Mouse (Mus musculus) stomach, postnatal 0 days (tissue): ENCODE measurements around the gene Pdlim1. TPM values are rescaled to one million over a fixed set of nuclear protein-coding genes. Genes with fewer than 3 reads are reported as not detected.

Experiments
- ATAC-seq: fragments of 200-750 bp; cut with Nextera tagmentation; 2 replicates; pipeline ENCODE4 v1.8.0; 2017; ENCODE audit not compliant: low FRiP score, low TSS enrichment
- DNase-seq: peaks from one replicate; pipeline ENCODE4 v3.0.0-alpha.2; 2016; ENCODE audit warnings: low spot score
- H3K27ac ChIP-seq: fragments of 300-500 bp; sonication (generic); replicated peaks from 2 replicates; pipeline ENCODE4 v1.5.1; 2014; ENCODE audit warnings: mild to moderate bottlenecking, control low read depth
- H3K27me3 ChIP-seq: fragments of 300-500 bp; sonication (generic); 2 replicates; pipeline ENCODE4 v1.6.1; 2014; ENCODE audit warnings: low read length; ENCODE audit not compliant: control insufficient read depth, insufficient read depth
- H3K36me3 ChIP-seq: fragments of 300-500 bp; sonication (generic); 2 replicates; pipeline ENCODE4 v1.6.1; 2014; ENCODE audit warnings: low read length, mixed read lengths; ENCODE audit not compliant: control insufficient read depth, insufficient read depth
- H3K4me1 ChIP-seq: fragments of 300-500 bp; sonication (generic); replicated peaks from 2 replicates; pipeline ENCODE4 v1.6.1; 2014; ENCODE audit warnings: antibody characterized with exemption; ENCODE audit not compliant: control insufficient read depth, insufficient read depth
- H3K4me2 ChIP-seq: fragments of 300-500 bp; sonication (generic); replicated peaks from 2 replicates; pipeline ENCODE4 v1.6.1; 2014; ENCODE audit warnings: low read depth, mild to moderate bottlenecking, control low read depth, moderate library complexity
- H3K4me3 ChIP-seq: fragments of 300-500 bp; sonication (generic); 2 replicates; pipeline ENCODE4 v1.5.1; 2014; ENCODE audit warnings: low read depth, low read length, control low read depth
- H3K9ac ChIP-seq: fragments of 300-500 bp; sonication (generic); 2 replicates; pipeline ENCODE4 v1.6.1; 2014; ENCODE audit warnings: mild to moderate bottlenecking, low read length, control low read depth, mixed read lengths
- H3K9me3 ChIP-seq: fragments of 300-500 bp; sonication (generic); 2 replicates; pipeline ENCODE4 v1.6.1; 2016; ENCODE audit warnings: low read length; ENCODE audit not compliant: control insufficient read depth
- CTCF ChIP-seq: IDR thresholded peaks from 2 replicates; pipeline ENCODE4 v1.5.1; 2016; ENCODE audit warnings: antibody characterized with exemption, low read depth, mild to moderate bottlenecking, moderate library complexity
- EP300 ChIP-seq: optimal IDR thresholded peaks from 2 replicates; pipeline ENCODE3; 2016; ENCODE audit warnings: antibody characterized with exemption
- WGBS: fragments of 180-500 bp; shearing (Covaris S2); extraction: QIAGEN DNeasy Blood & Tissue Kit; methylation state at CpG from one replicate; pipeline ENCODE4 v1.1.7; 2014; 5-methylcytosine and 5-hydroxymethylcytosine counted together
- polyA plus RNA-seq: library from polyadenylated mRNA; unstranded; fragments of >200 nt; fragmentation: Nextera tagmentation; extraction: Ambion mirVana; gene quantifications from 2 replicates; pipeline ENCODE4 v1.2.1, GENCODE M21; 2015

Gene Pdlim1
- polyA plus RNA-seq, 1 experiment from 2014 or later = 298 TPM

DNA sequence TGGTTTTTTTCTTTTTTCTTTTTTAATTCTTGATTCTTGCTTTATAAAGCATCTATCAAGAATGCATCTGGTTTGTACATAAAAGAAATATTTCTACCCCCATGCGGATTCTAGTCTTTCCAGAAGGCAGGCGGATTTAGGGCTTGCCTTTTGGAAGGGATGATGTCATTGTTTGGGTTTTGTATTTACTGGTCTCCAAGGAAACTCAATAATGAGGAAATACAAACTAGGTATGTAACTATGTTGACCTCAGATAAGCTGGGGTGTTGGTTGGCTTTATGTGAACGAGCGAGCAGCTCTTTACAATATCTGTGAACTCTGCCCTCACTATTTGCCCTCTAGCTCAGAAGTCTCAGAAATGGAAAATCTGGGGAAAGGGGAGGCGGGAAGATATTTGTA lies 24.4 kb downstream of the Pdlim1 start:
- no peaks in the 10 kb centered on the region for H3K27me3 ChIP-seq
- no peak overlapping the region for H3K27ac ChIP-seq
- H3K9me3 ChIP-seq = no peaks in the 10 kb centered on the region
- WGBS = 20% methylated on average over 5 of the region's 5 CpGs
- TF ChIP-seq CTCF = no peak
- TF ChIP-seq EP300 = peak; percentile 65
- no peak overlapping the region for H3K9ac ChIP-seq
- peak; percentile 92 for ATAC-seq
- no peak overlapping the region for H3K4me3 ChIP-seq
- no peak overlapping the region for H3K4me2 ChIP-seq
- no peaks in the 10 kb centered on the region; the same call in 1 of the 2 replicates for H3K4me1 ChIP-seq
- peak; percentile 23 for DNase-seq
- H3K36me3 ChIP-seq = peaks cover 2% of the 10 kb centered on the region

DNA sequence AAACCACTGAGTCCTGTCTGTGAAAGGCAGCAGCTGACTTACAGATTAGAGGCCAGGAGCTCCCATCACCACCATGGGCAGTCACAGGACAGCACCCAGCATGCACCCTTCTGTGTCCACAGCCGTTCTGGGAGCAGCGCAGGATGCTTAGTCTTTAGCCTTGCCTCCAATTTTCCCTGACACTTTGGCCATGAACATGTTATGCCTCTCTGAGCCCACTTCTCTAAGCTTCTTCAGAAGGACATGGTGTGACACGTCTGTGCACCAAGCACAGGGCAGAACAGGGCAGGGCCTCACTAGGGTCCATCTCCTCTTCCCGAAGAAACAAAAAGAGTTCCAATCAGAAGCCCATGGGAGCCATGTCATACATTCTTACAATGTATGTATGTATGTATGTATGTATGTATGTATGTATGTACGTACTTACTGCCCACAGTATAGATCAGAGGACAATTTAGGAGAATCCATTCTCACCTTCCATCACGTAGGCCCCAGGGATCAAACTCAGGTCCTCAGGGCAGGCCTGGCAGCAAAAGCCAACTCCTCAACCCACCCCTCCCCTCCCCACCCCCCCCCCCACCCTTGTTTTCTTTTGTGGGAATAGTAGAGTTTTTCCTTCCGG lies 24.9 kb downstream of the Pdlim1 start:
- H3K36me3 ChIP-seq = peaks cover 2% of the 10 kb centered on the region
- no peaks in the 10 kb centered on the region; the same call in 1 of the 2 replicates for H3K4me1 ChIP-seq
- no peaks in the 10 kb centered on the region for H3K27me3 ChIP-seq
- WGBS = 67% methylated on average over 7 of the region's 7 CpGs
- no peak overlapping the region for H3K4me3 ChIP-seq
- H3K27ac ChIP-seq = 0 out of 2 replicates have a peak overlapping the region, but pooled peaks have one; percentile 26
- no peak overlapping the region for H3K4me2 ChIP-seq
- ATAC-seq (peak; percentile 41; the same call in 1 of the 2 replicates), DNase-seq (no peak)
- H3K9me3 ChIP-seq = no peaks in the 10 kb centered on the region
- H3K9ac ChIP-seq = no peak overlapping the region
- no peak for TF ChIP-seq EP300
- no peak for TF ChIP-seq CTCF

DNA sequence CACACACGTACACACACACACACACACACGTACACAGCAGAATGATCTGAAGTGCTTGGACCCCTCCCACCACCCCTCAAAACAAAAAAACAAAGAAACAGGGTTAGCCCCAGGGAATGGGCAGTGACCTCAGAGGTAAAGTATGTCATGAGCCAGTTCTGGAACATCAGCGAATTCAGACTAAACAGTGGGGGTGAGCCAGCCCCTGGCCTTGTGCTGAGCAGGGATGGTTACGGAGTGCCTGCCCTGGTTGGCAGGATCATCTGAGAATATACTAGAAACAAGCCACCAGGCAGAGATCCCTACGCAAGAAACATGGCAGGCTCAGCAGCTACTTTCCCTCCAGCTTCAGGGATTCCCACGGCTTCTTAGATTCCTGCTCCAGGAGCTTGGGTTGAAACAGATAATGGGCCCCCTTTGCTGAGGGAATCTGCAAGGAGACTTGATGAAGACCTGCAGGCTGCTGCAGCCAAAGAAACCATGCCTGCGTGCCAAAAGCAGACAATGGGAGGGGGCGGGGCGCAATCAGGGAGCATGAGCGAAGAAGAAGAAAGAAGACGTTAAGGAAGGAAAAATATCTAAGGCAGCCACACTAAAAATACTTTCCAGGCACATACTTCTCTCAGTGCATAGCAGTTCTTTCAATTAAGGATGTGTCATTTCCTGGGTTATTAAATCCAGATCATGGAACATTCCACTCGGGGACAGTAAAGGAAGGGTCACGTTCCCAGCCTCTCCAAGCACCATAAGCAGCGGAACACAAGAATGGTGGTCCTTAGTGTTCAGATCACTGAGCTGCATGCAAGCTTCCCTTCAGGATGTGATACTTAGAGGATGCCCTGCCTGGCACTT lies 30.6 kb downstream of the Pdlim1 start:
- Histone ChIP-seq H3K36me3 (peaks cover 2% of the 10 kb centered on the region), H3K4me2 (0 out of 2 replicates have a peak overlapping the region, but pooled peaks have one; percentile 29), H3K9ac (no peak overlapping the region), H3K27ac (peak overlapping the region; percentile 67), H3K4me1 (peaks cover 4% of the 10 kb centered on the region; the same call in 1 of the 2 replicates), H3K9me3 (no peaks in the 10 kb centered on the region), H3K4me3 (no peak overlapping the region), H3K27me3 (no peaks in the 10 kb centered on the region)
- DNase-seq (peak; percentile 36), ATAC-seq (peak; percentile 48; the same call in 1 of the 2 replicates)
- no peak for TF ChIP-seq EP300
- TF ChIP-seq CTCF = no peak
- 38% methylated on average over 13 of the region's 14 CpGs for WGBS

DNA sequence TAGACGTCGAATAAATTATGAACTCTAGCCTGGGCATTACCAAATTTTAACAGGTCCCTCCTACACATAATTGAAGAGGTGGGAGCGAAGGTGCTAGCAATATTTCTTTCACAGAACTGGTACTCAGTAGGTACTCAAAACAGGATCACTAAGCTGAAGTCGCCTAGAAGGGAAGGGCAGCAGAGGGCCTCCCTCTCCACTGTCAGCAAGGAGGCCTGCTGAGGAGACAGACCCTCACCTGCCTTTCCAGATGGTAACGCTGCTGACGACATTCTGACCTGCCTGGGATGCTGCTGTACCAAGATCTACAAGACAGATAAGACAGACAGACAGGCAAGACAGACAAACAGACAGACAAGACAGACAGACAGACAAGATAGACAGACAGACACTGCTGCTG lies 31.3 kb downstream of the Pdlim1 start:
- WGBS = 74% methylated on average over 6 of the region's 6 CpGs
- no peak overlapping the region for H3K9ac ChIP-seq
- no peak overlapping the region for H3K4me3 ChIP-seq
- H3K9me3 ChIP-seq = no peaks in the 10 kb centered on the region
- DNase-seq (no peak), ATAC-seq (no peak)
- H3K4me2 ChIP-seq = no peak overlapping the region
- no peaks in the 10 kb centered on the region for H3K27me3 ChIP-seq
- TF ChIP-seq EP300 (no peak), CTCF (no peak)
- H3K4me1 ChIP-seq = peaks cover 4% of the 10 kb centered on the region; the same call in 1 of the 2 replicates
- peaks cover 2% of the 10 kb centered on the region for H3K36me3 ChIP-seq
- H3K27ac ChIP-seq = no peak overlapping the region

DNA sequence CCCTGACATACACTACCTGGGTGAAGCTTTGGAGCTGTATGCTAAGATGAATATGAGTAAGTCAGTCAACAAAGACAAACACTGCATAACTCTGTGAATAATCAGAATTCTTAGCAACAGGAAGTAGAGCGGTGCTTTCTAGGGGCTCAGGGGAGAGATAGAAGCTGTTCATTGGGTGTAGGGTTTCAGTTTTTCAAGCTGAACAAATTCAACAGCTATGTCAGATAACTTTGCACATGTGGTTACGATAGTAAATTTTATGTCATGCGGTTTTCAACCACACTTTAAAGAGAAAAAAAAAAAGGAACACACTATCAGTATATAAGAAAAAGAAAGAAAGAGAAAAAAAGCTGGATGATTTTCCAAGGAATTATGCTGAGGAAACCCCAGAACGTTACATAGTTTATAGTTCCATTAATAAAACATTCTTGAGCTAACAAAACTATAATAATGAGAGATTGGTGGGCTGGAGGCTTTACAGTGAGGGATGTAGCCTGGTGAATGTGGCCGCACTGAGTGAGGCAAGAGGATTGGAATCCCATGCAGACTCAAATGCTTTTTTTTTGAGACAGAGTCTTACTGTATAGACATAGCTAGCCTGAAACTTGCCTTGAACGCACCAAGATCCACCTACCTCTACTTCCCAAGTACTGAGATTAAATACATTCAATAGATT lies 33.3 kb downstream of the Pdlim1 start:
- no peak for ATAC-seq
- WGBS = 62% methylated on average over 6 of the region's 6 CpGs
- no peak for TF ChIP-seq EP300
- TF ChIP-seq CTCF = no peak
- no peak overlapping the region for H3K9ac ChIP-seq
- H3K4me2 ChIP-seq = no peak overlapping the region
- H3K27me3 ChIP-seq = no peaks in the 10 kb centered on the region
- peaks cover 4% of the 10 kb centered on the region; the same call in 1 of the 2 replicates for H3K4me1 ChIP-seq
- DNase-seq = no peak
- H3K4me3 ChIP-seq = no peak overlapping the region
- no peaks in the 10 kb centered on the region for H3K9me3 ChIP-seq
- H3K27ac ChIP-seq = no peak overlapping the region
- H3K36me3 ChIP-seq = no peaks in the 10 kb centered on the region; the same call in none of the 2 replicates
